Mouse (Mus musculus): ENCODE measurements around the gene 2010111I01Rik.
"Not testable (repeated sequence)": the region's sequence is repeated elsewhere in the genome, so short reads cannot be mapped to it uniquely, and the experiment has no call there.

Gene 2010111I01Rik

DNA sequence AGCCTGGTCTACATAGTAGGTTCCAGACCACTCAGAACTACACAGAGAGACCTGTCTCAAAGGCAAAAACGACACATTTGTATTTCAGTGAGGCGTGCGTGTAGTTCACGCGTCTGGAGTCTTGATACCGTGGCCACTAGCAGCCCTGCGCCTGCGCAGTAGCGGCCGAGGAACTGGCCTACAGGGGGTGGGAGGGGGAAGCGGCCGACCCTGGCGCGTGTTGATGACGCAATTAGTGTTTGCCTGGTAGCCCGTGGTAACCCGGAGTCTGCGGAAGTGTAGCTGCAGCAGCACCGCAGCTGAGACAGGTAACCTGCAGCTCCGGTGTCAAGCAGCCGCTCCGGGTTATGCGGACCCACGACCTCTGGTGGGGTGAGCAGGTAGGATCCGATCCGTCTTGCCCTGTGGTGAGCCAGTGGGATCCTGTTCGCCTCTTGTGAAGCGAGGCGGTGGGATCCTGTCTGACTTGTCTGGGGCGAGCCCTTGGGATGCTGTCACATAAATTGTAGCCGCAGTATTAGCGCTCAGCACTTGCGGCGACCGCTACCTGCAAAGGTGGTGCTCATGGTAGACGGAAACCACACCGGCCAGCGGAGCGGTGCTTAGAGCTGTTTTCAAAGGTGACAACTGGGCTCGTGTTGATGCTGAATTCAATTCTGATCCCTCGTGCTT, at the start of gene 2010111I01Rik:
TSS of gene 2010111I01Rik (plus strand) at position 254 of the 672 bp plus-strand sequence.
- peak; percentile 99 for DNase-seq (ENCODE audit: low read depth, low spot score)

DNA sequence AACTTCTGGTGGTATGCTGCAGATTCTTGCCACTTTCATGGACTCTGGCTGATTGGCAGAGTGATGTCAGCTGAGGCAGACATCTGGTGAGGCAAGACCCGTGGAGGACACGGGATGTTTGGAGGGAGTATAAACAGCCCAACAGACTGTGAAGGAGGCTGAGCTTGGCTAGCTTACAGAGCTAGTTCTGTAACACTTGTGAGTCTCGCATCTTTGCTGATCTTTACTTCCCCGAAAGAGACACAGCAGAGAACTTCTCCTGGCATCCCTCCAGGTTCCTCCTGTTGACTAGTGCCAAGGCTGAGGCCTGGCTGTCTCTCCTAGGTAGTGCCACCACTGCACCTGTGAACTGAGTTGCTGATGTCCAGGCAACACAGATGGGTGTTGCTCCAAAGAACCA, 48.0 kb upstream of the 2010111I01Rik start:
- DNase-seq (ENCODE audit: low read depth, low spot score): no peak

DNA sequence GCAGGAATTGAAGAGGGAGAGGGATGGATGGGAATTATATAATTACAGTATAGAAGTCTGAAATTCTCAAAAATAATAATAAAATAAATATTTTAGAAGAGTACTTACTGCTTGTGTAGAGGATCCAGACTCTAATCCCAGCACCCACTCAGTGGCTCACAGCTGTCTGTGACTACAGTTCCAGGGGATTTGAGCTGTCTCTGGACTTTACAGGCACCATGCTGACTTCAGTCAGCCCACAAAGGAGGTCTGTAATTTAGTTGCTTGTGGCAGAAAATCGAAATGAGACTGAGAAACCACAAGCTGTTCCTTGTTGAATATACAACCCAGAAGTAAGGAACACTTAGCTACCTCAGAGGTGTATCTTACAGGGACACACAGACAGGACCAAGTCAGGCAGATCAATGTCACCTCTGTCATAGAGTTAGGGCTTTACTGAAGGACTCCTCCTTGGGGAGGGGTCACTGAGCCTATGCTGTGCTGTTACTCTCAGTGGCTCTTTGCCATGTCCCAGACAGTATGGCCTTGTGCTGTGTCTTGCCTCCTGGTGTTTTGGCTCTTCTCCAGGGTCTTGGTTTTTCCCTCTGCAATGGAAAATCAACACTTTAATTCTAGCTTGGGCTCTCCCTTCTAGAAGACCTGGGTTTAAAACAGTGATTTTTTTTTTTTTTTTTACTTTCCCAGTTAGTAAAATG, 47.1 kb upstream of the 2010111I01Rik start:
- DNase-seq (ENCODE audit: low read depth, low spot score): no peak

DNA sequence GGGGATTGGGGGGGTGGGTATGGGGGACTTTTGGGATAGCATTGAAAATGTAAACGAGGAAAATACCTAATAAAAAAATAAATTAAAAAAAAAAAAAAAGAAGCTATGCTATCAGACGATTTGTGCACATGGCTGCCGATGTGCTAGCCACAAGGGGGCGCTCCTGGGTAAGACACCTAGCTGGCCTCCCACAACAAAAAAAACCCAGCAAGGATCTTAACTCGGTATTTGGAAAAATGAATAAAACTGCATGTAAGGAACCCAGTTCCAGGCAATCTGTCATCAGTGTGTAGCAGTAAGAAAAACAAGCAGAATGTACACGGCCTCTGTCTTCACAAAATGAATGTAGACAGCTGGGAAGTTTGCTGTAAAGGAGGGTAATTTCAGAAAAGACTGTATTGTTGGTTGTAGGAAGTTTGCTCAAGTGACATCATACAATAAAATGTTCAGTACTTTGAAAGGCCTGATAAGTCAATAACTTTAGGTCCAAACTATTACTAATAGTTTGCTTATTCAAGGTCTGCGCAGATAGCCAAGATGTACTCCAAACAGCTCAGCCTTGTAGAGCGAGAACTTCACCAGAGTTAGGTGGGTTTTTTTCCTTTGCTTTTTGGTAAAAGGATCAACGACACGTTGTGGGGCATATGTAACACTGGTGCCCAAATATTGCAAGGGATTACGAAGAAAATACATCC, 44.9 kb upstream of the 2010111I01Rik start:
- DNase-seq (ENCODE audit: low read depth, low spot score): peak; percentile 84

DNA sequence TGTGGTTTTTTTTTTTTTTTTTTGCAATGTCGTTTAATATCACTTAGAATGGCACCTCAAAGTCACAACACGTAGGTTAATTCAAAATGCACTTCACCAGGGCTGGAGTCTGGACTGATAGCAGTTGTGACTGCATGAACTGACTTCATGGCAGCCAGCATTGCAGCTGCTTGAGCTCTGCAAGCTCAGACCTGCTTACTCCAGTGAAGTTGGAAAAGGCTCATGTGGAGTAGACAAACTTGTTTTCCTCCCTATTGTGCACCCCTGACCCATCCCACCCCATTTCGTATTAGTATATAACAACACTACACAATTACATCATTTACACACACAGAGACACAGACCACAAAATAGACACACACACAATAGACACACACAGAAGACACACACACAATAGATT, 42.0 kb upstream of the 2010111I01Rik start:
- no peak for DNase-seq (ENCODE audit: low read depth, low spot score)

DNA sequence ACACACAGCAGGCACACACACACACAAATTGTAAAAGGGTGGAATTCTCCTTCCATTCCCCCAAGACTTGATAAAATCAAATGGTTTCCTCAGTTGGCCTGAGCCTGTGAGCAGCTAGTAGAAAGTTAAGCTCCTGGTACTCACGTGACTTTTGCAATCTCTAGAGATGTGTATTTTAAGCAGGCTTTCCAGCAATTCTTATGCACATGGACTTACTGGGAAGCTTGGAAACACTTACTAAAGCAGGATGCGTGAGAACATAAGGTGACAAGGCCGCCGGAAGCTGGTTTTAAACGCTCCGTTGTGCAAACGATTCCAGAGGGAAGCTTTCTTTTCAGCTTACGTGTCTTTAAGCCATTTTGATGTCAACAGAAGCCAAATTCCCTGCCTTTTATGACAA, 41.5 kb upstream of the 2010111I01Rik start:
- no peak for DNase-seq (ENCODE audit: low read depth, low spot score)

DNA sequence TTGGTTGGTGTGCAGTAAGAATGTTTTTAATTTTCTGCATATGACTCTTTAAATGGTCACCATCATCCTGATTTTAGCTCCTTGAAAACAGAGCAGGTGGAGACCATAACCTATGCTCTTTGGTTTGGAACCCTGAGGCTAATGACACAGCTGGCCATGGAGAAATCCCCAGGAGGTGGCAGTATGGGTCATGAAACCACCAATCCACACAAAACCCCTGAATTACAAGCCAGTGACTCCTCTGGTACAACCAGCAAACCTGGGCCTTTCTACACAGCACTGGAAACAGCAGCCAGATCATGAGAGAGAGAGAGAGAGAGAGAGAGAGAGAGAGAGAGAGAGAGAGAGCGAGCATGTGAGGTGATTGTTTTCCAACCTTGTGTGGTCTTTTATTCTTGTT, 38.2 kb upstream of the 2010111I01Rik start:
- peak; percentile 44 for DNase-seq (ENCODE audit: low read depth, low spot score)

DNA sequence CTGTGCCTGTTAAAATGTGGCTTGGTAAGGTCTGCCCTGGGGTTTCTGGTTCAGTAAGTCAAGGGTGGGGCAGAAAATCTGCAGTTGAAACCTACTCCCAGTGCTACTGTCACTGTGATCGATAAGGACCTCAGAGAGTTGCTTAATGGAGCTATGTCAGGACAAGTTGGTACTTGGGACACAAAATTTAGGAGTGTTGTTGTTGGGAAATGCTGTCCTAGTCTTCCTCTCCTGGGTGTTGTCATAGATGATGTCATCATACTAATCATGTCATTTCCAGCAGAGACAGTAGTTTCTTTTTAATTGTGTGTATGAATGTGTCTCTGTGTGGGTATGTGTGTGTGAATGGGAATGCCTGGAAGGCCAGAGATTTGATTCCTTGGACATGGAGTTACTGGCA, 37.2 kb upstream of the 2010111I01Rik start:
- DNase-seq (ENCODE audit: low read depth, low spot score): no peak

DNA sequence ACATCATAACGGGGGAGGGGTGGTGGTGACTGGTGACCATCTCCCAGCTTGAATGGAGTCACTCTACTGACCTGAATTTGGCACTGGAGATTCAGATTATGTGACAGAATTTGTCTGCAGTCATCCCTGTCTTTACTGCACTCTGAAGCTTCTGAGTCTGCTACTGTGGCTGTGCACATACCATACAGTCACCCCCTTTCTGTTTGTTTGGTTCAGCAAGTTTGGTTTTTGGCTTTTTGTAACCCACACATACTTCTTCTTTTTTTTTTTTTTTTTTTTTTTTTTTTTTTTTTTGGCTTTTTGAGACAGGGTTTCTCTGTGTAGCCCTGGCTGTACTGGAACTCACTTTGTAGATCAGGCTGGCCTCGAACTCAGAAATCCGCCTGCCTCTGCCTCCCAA, 35.5 kb upstream of the 2010111I01Rik start:
- not testable (repeated sequence) for DNase-seq (ENCODE audit: low read depth, low spot score)

DNA sequence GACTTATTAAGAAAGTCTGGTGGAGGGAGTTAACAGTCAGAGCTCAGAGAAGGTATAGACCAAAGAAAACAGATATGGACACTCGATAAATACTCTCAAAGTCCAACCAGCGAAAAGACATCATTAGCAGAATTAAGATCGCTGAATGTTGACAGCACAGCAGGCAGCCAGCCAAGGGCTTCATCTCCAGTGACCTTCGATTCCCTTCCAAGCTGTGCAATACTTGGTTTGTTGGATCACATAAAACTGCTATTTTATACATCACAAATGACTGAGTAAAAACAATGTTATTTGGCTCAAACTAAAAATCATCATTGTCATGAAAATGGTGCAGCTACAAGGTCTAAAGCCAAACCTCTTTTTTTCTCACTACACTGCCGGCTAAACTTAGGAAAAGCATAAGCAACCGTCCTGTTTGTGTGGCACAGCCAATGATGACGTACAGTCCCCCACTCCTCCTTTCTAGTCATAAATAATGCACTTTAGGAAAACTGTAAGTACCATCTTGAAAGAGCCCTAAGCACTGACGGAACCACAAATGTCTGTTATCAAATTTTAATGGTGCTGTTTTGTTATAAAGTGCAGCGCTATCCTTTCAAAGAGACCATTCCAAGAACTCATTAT, 34.8 kb upstream of the 2010111I01Rik start:
- no peak for DNase-seq (ENCODE audit: low read depth, low spot score)

DNA sequence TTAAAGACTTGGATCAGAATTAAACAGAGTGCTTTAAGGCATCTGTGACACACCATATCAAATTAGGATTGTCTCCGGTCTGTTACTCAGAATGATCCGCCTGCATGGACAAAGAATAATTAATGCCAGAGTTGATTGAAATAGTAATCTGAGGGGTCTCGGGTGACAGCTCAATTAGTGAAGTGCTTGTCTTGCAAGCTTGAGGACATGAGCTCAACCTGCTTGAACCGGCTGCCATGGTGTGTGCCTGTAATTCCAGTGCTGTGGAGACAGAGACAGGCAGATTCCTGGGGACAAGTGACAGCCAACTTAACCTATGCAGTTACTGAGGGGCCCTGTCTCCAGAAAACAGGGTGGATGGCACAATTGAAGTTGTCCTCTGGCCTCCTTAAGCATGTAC, 32.2 kb upstream of the 2010111I01Rik start:
- DNase-seq (ENCODE audit: low read depth, low spot score): no peak

DNA sequence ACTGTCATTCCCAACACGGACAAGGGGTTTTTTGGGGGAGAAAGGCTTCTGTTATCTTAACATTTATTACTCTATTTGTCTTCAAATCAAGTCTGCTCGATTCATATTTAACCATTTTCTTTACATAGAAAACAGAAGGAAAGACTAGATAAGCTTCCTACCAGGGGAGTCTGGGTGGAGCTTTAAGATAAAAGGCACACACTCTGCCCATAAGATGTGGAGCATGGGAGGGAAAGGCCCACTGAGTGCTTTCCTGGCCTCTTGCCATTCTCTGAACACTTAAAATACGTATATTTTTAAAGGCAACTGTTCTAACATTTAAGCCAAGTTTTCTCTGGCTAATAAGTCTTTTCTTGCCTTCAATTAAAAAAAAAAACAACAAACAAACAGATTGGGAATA, 25.3 kb upstream of the 2010111I01Rik start:
- no peak for DNase-seq (ENCODE audit: low read depth, low spot score)

DNA sequence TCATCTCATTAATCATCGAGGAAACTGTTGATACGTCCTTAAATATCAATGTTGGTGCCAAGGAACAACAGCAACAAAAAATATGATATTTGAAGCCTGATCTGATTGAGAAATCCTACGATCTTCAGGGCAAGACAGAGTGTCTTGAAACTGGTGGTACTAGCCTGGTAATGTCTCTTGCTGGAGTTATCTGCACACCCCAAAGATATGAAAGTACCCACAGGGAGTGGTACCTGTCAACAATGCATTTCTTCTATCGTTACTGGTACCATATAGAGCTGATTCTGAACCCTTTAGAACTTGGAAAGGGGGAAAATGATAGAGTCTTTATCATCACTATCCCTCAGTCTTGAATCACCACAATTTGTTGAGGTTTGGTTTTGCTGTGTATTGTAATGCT, 24.9 kb upstream of the 2010111I01Rik start:
- no peak for DNase-seq (ENCODE audit: low read depth, low spot score)

DNA sequence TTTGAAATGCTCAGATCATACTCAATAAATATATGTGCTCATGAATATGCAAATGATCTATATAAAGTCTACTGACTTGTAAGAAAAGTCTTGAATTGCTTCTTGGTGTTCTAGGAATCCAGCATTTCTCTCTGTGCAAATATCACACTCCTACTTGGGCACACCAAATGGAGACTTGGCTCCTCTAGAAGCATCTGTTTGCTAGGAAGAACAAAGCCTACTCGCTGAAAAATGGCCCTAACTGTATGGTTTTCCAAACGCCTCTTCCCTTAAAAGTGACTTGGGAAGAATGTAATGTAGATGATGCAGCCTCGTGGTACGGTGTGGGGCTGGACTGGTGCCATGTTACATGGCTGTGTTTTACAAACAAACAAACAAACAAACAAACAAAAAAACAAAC, 24.0 kb upstream of the 2010111I01Rik start:
- no peak for DNase-seq (ENCODE audit: low read depth, low spot score)

DNA sequence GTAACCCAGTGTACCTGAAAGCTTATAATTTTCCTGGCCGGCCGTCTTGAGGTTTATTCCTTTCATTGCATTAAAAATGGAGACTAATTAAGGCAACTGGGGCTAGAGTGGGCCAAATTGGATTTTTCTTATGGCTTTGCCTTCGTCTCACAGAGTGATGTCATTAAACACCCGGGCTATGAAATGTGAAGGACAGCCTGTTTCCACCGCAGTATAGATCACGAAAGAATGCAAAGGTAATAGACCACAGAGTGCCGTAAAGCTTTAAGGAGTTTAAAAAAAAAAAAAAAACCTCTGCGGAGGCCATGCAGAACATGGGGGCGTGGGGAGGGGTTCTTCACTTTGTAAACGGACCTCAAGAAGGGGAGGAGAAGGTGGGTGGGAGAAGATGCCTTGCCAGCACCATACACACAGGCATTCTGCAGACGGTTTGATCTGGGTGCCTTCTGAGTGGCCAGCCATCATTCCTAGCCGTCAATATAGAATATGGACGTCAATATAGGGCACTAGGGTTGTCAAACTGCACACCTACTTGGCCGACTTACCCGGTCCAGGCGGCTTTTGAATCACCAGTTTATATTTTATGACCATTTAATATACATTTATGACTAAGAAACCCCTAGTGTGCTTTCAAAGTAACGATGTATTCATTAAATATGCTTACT, 23.2 kb upstream of the 2010111I01Rik start:
- DNase-seq (ENCODE audit: low read depth, low spot score): no peak

DNA sequence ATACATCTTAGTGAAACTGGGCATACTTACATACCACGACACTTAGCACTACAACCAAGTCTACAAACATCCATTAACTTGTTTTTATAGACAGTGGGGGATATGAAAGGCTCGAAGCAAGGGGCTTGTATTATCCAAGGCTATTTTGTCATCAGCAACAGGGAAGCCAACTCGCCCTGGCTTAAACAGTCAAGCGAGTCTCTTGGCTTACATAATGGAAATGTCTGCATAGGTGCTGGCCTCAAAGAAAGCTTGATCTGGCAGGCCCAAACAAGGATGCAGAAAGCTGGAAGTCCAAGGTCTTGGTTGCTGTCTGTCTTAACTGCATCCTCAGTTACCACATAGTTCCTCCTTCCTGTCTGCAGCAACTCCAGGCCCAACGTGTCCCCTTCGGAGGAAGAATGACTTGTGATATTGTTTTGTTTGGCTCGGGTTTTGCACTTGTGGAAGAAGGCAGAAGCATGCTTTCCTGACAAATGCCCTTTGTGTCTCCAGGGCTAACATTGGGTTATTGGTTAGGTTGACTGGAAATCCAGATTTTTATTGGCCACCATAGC, 21.3 kb upstream of the 2010111I01Rik start:
- DNase-seq (ENCODE audit: low read depth, low spot score): no peak

DNA sequence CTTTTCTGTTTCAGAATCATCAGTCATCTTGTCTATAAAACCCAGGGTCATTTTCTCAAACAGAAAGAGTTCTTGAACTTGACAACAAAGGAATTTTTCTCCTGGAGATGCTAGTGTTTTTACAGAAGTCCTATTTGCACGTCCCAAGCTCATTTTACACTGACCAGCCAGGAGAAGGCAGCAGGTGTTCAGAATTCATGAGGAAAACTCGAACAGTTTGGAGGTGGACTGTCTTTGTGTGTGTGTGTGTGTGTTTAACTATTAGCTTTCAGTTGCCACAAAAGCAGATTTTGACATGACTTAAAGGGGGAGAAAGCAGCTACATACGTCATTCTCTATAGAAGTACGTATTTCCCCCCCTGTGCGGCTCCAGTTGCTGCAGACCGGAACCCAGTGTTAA, 20.6 kb upstream of the 2010111I01Rik start:
- DNase-seq (ENCODE audit: low read depth, low spot score): no peak

DNA sequence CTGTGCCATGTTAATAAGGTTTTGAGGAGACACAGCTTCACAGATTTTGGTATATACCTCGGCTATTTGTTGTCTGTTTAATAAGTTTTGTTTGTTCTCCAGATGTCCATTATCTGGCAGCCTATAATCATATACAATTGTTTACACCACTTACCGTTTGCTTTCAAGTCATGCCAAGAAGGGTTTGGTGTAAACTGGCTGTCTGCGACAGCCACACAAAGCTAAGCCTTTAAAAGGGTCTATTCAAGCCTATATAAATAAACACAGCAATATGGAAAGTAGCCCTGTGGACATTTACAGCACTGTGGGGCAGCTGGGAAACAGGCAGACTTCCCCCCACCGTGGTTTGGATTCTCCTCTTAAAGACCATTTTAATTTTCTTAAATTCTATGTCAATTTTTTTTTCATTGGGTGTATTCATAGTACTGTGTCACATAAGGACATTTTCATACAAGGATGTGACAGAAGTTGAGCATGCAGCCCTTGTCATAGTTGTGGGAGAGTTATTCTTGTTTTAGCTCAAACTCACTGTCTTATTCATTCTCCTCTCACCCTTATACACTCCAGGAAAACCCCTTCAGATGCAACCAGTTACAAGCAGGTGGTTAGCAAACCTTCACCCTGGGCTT, 15.0 kb upstream of the 2010111I01Rik start:
- no peak for DNase-seq (ENCODE audit: low read depth, low spot score)

DNA sequence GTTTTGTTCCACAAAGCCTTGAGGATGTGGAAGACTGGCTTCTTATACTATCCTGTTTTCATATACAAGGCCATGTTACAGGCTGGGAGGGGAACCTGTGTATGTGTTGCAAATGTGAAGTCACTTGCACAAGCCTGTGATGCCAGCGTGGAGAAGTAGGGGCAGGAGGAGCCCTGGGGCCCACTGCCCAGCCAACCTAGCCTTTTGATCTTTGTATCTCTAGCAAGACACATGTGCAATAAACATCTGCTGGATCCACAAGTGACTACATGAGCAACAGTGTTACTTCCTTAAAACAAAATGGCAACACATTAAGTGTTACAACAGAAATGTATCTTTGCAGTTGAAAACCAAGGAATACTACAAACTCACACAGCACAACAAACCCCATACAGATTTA, 13.1 kb upstream of the 2010111I01Rik start:
- DNase-seq (ENCODE audit: low read depth, low spot score): no peak

DNA sequence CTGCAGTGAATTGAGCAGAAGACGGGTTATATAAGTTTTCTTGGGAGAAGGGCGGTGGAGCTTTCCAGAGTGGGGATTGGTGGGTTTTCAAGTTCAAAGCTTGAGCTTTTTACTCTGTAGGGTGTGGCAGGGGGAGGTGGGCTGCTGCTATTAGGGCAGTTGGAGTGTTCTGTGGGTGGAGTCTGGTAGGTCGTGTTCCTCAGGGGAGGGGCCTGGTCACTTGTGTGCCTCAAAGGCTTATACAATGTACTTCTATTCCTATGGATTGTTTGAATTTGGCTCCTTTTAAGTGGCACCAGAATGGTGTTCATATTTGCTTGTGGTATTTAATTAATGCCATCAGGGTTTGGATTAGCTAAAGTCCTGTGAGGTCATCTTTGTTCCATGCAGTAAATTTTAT, 12.6 kb upstream of the 2010111I01Rik start:
- DNase-seq (ENCODE audit: low read depth, low spot score): no peak

DNA sequence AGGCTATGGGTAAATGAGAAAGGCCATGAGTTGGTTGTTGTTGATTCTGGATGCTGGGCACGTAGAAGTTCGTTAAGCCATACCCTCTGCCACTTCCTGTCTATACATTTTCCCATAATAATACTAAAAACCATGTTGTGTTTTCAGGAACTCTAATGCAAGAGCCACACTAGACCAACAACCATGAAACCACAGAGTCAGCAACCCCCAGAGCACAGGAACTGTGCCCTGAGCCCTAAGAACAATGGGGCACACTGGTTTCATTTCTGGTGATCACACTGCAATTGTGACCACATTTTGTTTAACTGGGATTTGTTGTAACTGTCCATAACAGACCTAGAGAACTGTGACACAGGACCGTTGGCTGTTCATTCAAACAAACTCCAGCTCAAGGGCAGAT, 12.1 kb upstream of the 2010111I01Rik start:
- DNase-seq (ENCODE audit: low read depth, low spot score): no peak
